Mouse (Mus musculus) embryo, embryonic 11 days (tissue): Measurements from ENCODE around the gene Olfr1057.
"Not testable (repeated sequence)": the region's sequence is repeated elsewhere in the genome, so short reads cannot be mapped to it uniquely, and the experiment has no call there.

ENCODE experiments used
- DNase-seq: peaks from one replicate; pipeline ENCODE4 v3.0.0-alpha.2; 2015

The Olfr1057 gene

DNA sequence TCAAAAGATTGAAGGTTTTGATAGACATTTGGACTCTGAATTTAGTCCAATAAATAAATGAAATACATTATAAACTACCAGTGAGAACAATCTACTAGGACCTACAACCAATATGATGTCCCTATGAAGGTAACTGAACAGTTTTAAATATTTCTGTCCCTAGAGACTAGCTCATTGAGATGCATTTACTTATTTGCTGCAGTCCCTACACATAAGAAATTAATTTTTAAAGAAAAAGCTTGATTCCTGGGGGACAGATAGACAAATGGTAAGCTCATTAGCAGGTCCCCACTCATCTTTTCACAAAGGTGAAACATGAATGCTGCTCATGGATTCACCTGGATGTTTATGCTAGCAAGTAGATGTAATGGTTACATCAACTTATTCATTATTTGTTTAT is at the start of gene Olfr1057:
Gene Olfr1057, minus strand, starts transcription at position 101 of the 400 bp plus-strand sequence.
- no peak for DNase-seq

- not testable (repeated sequence) for DNase-seq
Measured at GRCm38 (mm10) chr2:86426649-86427048, 48.5 kb upstream of the Olfr1057 start, which contains the start of gene Olfr1062. Gene Olfr1062 (minus strand): TSS chr2:86426749.

- DNase-seq = no peak
Measured at GRCm38 (mm10) chr2:86413950-86414349, 35.8 kb upstream of the Olfr1057 start, which contains the start of gene Olfr1061. Gene Olfr1061 (minus strand): TSS chr2:86414050.

DNA sequence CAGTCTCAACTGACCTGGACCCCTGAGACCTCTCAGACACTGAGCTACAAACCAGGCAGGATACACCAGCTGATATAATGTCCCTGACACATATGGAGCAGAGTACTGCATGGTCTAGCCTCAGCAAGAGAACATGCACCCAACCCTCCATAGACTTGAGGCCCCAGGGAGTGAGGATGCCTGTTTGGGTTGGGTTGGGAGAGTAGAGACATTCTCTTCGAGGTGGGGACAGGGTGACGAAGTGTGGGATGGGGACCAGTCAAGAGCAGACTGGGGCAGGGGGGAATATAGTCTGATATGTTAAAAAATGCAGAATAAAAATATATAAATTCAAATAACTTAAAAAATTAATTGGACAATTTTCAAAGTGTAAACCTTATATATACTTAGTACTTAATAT is 16.9 kb upstream of the Olfr1057 start:
- no peak for DNase-seq

- DNase-seq = not testable (repeated sequence)
Measured at GRCm38 (mm10) chr2:86388461-86388860, 10.3 kb upstream of the Olfr1057 start, which contains the start of gene Olfr1058. Gene Olfr1058 (minus strand): TSS chr2:86388561.

DNA sequence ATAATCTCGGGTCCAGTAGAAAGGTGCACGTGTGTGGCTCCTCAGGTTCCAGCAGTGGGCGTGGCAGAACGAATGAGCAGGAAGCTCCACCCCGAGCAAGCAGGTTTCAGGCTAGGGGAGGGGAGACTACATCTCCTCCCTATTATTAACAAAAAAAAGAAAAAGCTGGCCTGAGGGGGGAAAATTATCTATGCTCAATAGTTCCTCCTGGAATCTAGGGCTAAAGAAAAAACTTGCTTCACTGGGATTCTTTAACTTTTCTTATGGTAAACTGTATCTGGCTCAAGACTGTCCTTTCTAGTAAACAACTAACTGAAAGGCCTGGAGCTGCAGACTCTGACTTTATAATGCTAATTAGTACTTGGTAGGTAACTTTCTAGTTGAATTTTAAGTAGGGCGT is 11.9 kb downstream of the Olfr1057 start:
- DNase-seq = not testable (repeated sequence)

- no peak for DNase-seq
Measured at GRCm38 (mm10) chr2:86362369-86362768, 15.8 kb downstream of the Olfr1057 start, which contains the start of gene Olfr1056. Gene Olfr1056 (minus strand): TSS chr2:86362469.

GRCm38 (mm10) chr2:86351751-86352150 is 26.4 kb downstream of the Olfr1057 start:
- not testable (repeated sequence) for DNase-seq

DNA sequence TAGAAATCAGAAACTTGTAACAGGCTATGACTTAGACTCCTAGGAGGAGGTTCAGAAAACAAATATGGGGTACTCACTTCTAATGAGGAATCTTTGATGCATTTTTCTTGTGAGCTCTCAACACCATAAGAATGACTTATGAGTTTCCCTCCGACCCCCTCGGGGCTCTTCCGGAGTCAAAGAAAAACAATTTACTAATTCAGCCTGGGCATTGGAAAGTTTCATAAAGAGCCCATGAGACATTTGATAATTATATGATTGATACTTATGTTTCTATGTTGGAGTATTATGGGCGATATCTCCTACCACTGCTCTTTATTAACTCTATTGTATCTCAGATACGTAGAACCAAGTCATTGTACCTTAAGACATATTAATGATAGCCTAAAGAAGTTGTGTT is 28.0 kb downstream of the Olfr1057 start, which contains the start of gene Olfr1055:
Gene Olfr1055, minus strand, starts transcription at position 101 of the 400 bp plus-strand sequence.
- no peak for DNase-seq

GRCm38 (mm10) chr2:86335333-86335732 is 42.9 kb downstream of the Olfr1057 start, which contains the start of gene Olfr1054:
Gene Olfr1054 (minus strand): TSS chr2:86335433.
- no peak for DNase-seq
